10 mouse cellular contexts compared by ENCODE assay signal in genomic region chr4:134020621-134021020, GRCm38 (mm10). TPM values are rescaled to one million over a fixed set of nuclear protein-coding genes. Genes with fewer than 3 reads are reported as not detected.
DNase-seq lines count a peak whose midpoint lies in the region; ATAC-seq and TF ChIP-seq lines count a peak whose summit lies in the region.
"Had no signal": no experiment of that assay in that cellular context is flagged by ENCODE, and none has a peak within 500 bp of the region (broad histone marks: within the 10 kb centered on the region; RNA-seq: fewer than 3 reads in every experiment).

No protein-coding gene starts in this region.

- no peak for TF ChIP-seq CTCF in left cerebral cortex, adult 2 months (IDR thresholded peaks at IDR 0.05)
- no peak for TF ChIP-seq CTCF in gastrocnemius, adult 2 months (IDR thresholded peaks at IDR 0.05)
- no peak for TF ChIP-seq CTCF in kidney, postnatal 0 days (IDR thresholded peaks at IDR 0.05; ENCODE audit: low read depth)

- no peaks in the 10 kb centered on the region for H3K9me3 ChIP-seq in kidney, postnatal 0 days (replicated peaks; ENCODE audit: low read length)
- no peaks in the 10 kb centered on the region for H3K9me3 ChIP-seq in midbrain, embryonic 12.5 days
- H3K9me3 ChIP-seq: embryonic facial prominence, embryonic 15.5 days; limb, embryonic 15.5 days had no signal

- WGBS in kidney, postnatal 0 days = 3% methylated on average over 11 of the region's 11 CpGs
- WGBS in midbrain, embryonic 12.5 days = 3% methylated on average over 11 of the region's 11 CpGs

- peak; percentile 42 for DNase-seq in left cerebral cortex, postnatal 4 days
- DNase-seq in left cerebral cortex, adult 2 months (ENCODE audit: extremely low spot score in 1 of 2, low spot score in 2 of 2) = no peak
- DNase-seq in adrenal gland, adult 2 months = peak; percentile 74
- peak; percentile 67 for DNase-seq in gastrocnemius, adult 2 months
- DNase-seq in kidney, postnatal 0 days (ENCODE audit: low spot score) = peak; percentile 86
- DNase-seq in splenic B cell, adult 2 months (ENCODE audit: low read depth, low spot score) = peak; percentile 74
- no peak for DNase-seq in left cerebral cortex, adult 11 months (ENCODE audit: low spot score)

- no peaks in the 10 kb centered on the region for H3K36me3 ChIP-seq in kidney, postnatal 0 days (ENCODE audit: insufficient read depth, low read length)
- H3K36me3 ChIP-seq in midbrain, embryonic 12.5 days = no peaks in the 10 kb centered on the region
- H3K36me3 ChIP-seq in splenic B cell, adult 2 months (ENCODE audit: control insufficient read depth, insufficient read depth, low read length, poor library complexity, severe bottlenecking) = no peaks in the 10 kb centered on the region
- H3K36me3 ChIP-seq: embryonic facial prominence, embryonic 15.5 days; limb, embryonic 15.5 days had no signal

- H3K4me1 ChIP-seq in kidney, postnatal 0 days (replicated peaks; ENCODE audit: insufficient read depth, low read length) = no peaks in the 10 kb centered on the region
- peaks cover 46% of the 10 kb centered on the region for H3K4me1 ChIP-seq in midbrain, embryonic 12.5 days

- no peak for ATAC-seq in kidney, postnatal 0 days (replicated peaks; ENCODE audit: low FRiP score, low read depth)
- no peak for ATAC-seq in midbrain, embryonic 12.5 days (ENCODE audit: low FRiP score, low read depth)

- H3K9ac ChIP-seq in kidney, postnatal 0 days (ENCODE audit: low read depth, low read length) = no peak overlapping the region
- no peak overlapping the region for H3K9ac ChIP-seq in midbrain, embryonic 12.5 days (replicated peaks)
- H3K9ac ChIP-seq: embryonic facial prominence, embryonic 15.5 days; limb, embryonic 15.5 days had no signal

- H3K27me3 ChIP-seq in kidney, postnatal 0 days (ENCODE audit: insufficient read depth, low read length) = peaks cover 19% of the 10 kb centered on the region
- H3K27me3 ChIP-seq in midbrain, embryonic 12.5 days = peaks cover 13% of the 10 kb centered on the region
- H3K27me3 ChIP-seq in splenic B cell, adult 2 months (ENCODE audit: control insufficient read depth, insufficient read depth, low read length, poor library complexity, severe bottlenecking) = no peaks in the 10 kb centered on the region

- H3K4me3 ChIP-seq in left cerebral cortex, adult 2 months = no peak overlapping the region
- H3K4me3 ChIP-seq in gastrocnemius, adult 2 months = no peak overlapping the region
- no peak overlapping the region for H3K4me3 ChIP-seq in kidney, postnatal 0 days (replicated peaks; ENCODE audit: low read depth, low read length)
- no peak overlapping the region for H3K4me3 ChIP-seq in midbrain, embryonic 12.5 days
- H3K4me3 ChIP-seq: embryonic facial prominence, embryonic 15.5 days; limb, embryonic 15.5 days had no signal

- intact Hi-C loops in left cerebral cortex, postnatal 4 days (cut with DNase I) = no loop called here
- intact Hi-C loops in left cerebral cortex, adult 2 months (cut with DNase I) = no loop called here
- intact Hi-C loops in gastrocnemius, adult 2 months (cut with DNase I) = no loop called here

- no peak overlapping the region for H3K4me2 ChIP-seq in kidney, postnatal 0 days (ENCODE audit: low read length)
- peak overlapping the region; percentile 54 for H3K4me2 ChIP-seq in midbrain, embryonic 12.5 days (replicated peaks)
- H3K4me2 ChIP-seq: embryonic facial prominence, embryonic 15.5 days; limb, embryonic 15.5 days had no signal

- H3K27ac ChIP-seq in left cerebral cortex, adult 2 months = no peak overlapping the region
- H3K27ac ChIP-seq in gastrocnemius, adult 2 months = no peak overlapping the region
- H3K27ac ChIP-seq in kidney, postnatal 0 days = no peak overlapping the region
- peak overlapping the region; percentile 90 for H3K27ac ChIP-seq in midbrain, embryonic 12.5 days (replicated peaks)
- H3K27ac ChIP-seq: embryonic facial prominence, embryonic 15.5 days; limb, embryonic 15.5 days had no signal

RNA-seq across cellular contexts. Expression of gene Lin28a, which starts 2.0 kb away (rescaled TPM):
- not detected for total RNA-seq in left cerebral cortex, postnatal 4 days (2021)
- not detected for total RNA-seq in left cerebral cortex, adult 2 months (2021)
- total RNA-seq in adrenal gland, adult 2 months (2021) = not detected
- polyA plus RNA-seq in adrenal gland, adult 2 months (2012; rRNA removed) = not detected in 2 replicates
- under 1 TPM; 0.08 to 0.28 TPM for total RNA-seq in gastrocnemius, adult 2 months (2021)
- 0.04 TPM in 1 of 2 replicates, not detected in the other for polyA plus RNA-seq in kidney, postnatal 0 days (2015; fragmentation: Nextera tagmentation; extraction: Ambion mirVana)
- polyA plus RNA-seq in midbrain, embryonic 12.5 days (2016; fragmentation: Nextera tagmentation; extraction: Ambion mirVana) = 3.3 and 3.4 TPM in 2 replicates
- polyA plus RNA-seq: embryonic facial prominence, embryonic 15.5 days; limb, embryonic 15.5 days had no signal

RNA-seq across cellular contexts. Expression of gene Dhdds, which starts 19.9 kb away (rescaled TPM):
- 10 to 100 TPM; 49.1 to 57.1 TPM for total RNA-seq in left cerebral cortex, postnatal 4 days (2021)
- total RNA-seq in left cerebral cortex, adult 2 months (2021) = 10 to 100 TPM; 61.4 to 62.2 TPM
- 10 to 100 TPM; 43.9 to 49.4 TPM for total RNA-seq in adrenal gland, adult 2 months (2021)
- polyA plus RNA-seq in adrenal gland, adult 2 months (2012; rRNA removed) = 17.9 and 23.3 TPM in 2 replicates
- 10 to 100 TPM; 10.8 to 11.6 TPM for total RNA-seq in gastrocnemius, adult 2 months (2021)
- 35.3 and 36.9 TPM in 2 replicates for polyA plus RNA-seq in kidney, postnatal 0 days (2015; fragmentation: Nextera tagmentation; extraction: Ambion mirVana)
- polyA plus RNA-seq in midbrain, embryonic 12.5 days (2016; fragmentation: Nextera tagmentation; extraction: Ambion mirVana) = 36.8 and 43.9 TPM in 2 replicates

RNA-seq across cellular contexts. Expression of gene Zfp683, which starts 33.0 kb away (rescaled TPM):
- total RNA-seq in left cerebral cortex, postnatal 4 days (2021) = not detected
- total RNA-seq in left cerebral cortex, adult 2 months (2021) = not detected
- total RNA-seq in adrenal gland, adult 2 months (2021) = under 1 TPM in 1 of 2 experiments, not detected in 1; 0.21 TPM
- polyA plus RNA-seq in adrenal gland, adult 2 months (2012; rRNA removed) = 0.98 and 1.1 TPM in 2 replicates
- not detected for total RNA-seq in gastrocnemius, adult 2 months (2021)
- not detected in 2 replicates for polyA plus RNA-seq in kidney, postnatal 0 days (2015; fragmentation: Nextera tagmentation; extraction: Ambion mirVana)
- polyA plus RNA-seq in midbrain, embryonic 12.5 days (2016; fragmentation: Nextera tagmentation; extraction: Ambion mirVana) = not detected in 2 replicates
- polyA plus RNA-seq: embryonic facial prominence, embryonic 15.5 days; limb, embryonic 15.5 days had no signal

RNA-seq across cellular contexts. Expression of gene Crybg2, which starts 40.0 kb away (rescaled TPM):
- 1 to 10 TPM; 5.8 to 8.5 TPM for total RNA-seq in left cerebral cortex, postnatal 4 days (2021)
- 1 to 10 TPM; 2.3 to 2.4 TPM for total RNA-seq in left cerebral cortex, adult 2 months (2021)
- under 1 TPM; 0.14 to 0.46 TPM for total RNA-seq in adrenal gland, adult 2 months (2021)
- 0.12 and 0.21 TPM in 2 replicates for polyA plus RNA-seq in adrenal gland, adult 2 months (2012; rRNA removed)
- not detected for total RNA-seq in gastrocnemius, adult 2 months (2021)
- polyA plus RNA-seq in kidney, postnatal 0 days (2015; fragmentation: Nextera tagmentation; extraction: Ambion mirVana) = 2.8 and 6.1 TPM in 2 replicates
- 1.2 and 1.7 TPM in 2 replicates for polyA plus RNA-seq in midbrain, embryonic 12.5 days (2016; fragmentation: Nextera tagmentation; extraction: Ambion mirVana)

RNA-seq across cellular contexts. Expression of gene Hmgn2, which starts 52.2 kb away (rescaled TPM):
- total RNA-seq in left cerebral cortex, postnatal 4 days (2021) = 100 to 1,000 TPM; 274 to 291 TPM
- total RNA-seq in left cerebral cortex, adult 2 months (2021) = 10 to 100 TPM; 87.8 to 99.8 TPM
- 100 to 1,000 TPM; 109 to 291 TPM for total RNA-seq in adrenal gland, adult 2 months (2021)
- polyA plus RNA-seq in adrenal gland, adult 2 months (2012; rRNA removed) = 15.8 and 16.8 TPM in 2 replicates
- 10 to 100 TPM; 28.0 to 53.8 TPM for total RNA-seq in gastrocnemius, adult 2 months (2021)
- 1,962 and 2,114 TPM in 2 replicates for polyA plus RNA-seq in kidney, postnatal 0 days (2015; fragmentation: Nextera tagmentation; extraction: Ambion mirVana)
- 3,003 and 3,059 TPM in 2 replicates for polyA plus RNA-seq in midbrain, embryonic 12.5 days (2016; fragmentation: Nextera tagmentation; extraction: Ambion mirVana)

Comparison
In these comparisons a context has a peak if more than half of its experiments do, and no peak if none do; other contexts are left out.
1. DNase-seq: peak in left cerebral cortex, postnatal 4 days (single experiment), adrenal gland, adult 2 months (single experiment), gastrocnemius, adult 2 months (single experiment), kidney, postnatal 0 days (single experiment) and splenic B cell, adult 2 months (single experiment); none in left cerebral cortex, adult 2 months (0 of 2) and left cerebral cortex, adult 11 months (single experiment).